ENCODE assay signal across 8 mouse cellular contexts in the genomic region with DNA sequence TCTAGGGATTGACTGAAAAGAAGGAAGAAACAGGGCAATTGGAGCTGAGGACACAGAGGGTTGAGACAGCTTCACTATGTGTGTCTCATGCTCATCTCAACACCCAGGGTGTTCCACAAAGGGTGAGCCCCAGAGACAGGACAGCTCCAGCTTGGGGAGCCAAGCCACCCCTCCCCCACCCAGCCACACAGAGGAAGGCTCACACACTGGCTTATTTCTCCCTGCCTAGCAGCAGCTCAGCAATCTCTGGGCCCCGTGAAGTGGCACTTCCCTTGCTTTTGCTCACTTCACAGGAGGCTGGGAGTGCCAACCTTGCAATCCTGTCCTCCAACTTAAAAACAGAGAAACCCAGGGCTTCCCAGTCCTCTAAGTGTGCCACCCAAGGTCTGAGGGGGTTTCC. TPM values are rescaled to one million over a fixed set of nuclear protein-coding genes. Genes with fewer than 3 reads are reported as not detected.
DNase-seq lines count a peak whose midpoint lies in the region; ATAC-seq and TF ChIP-seq lines count a peak whose summit lies in the region.

No protein-coding gene starts in this region.

- H3K36me3 ChIP-seq in kidney, adult 2 months (ENCODE audit: control insufficient read depth, insufficient read depth, low read length), result no peaks in the 10 kb centered on the region
- H3K36me3 ChIP-seq in G1E (replicated peaks), result peaks cover 71% of the 10 kb centered on the region
- H3K36me3 ChIP-seq in embryonic facial prominence, embryonic 15.5 days, result peaks cover 16% of the 10 kb centered on the region; the same call in 1 of the 2 replicates

- no peaks in the 10 kb centered on the region for H3K27me3 ChIP-seq in kidney, adult 2 months (replicated peaks; ENCODE audit: control insufficient read depth, insufficient read depth, low read length)
- no peaks in the 10 kb centered on the region for H3K27me3 ChIP-seq in G1E (ENCODE audit: insufficient read depth, low read length)
- no peaks in the 10 kb centered on the region for H3K27me3 ChIP-seq in embryonic facial prominence, embryonic 15.5 days

- H3K4me1 ChIP-seq in kidney, adult 2 months (ENCODE audit: control insufficient read depth, insufficient read depth, low read length), result peaks cover 24% of the 10 kb centered on the region
- peaks cover 82% of the 10 kb centered on the region for H3K4me1 ChIP-seq in G1E (ENCODE audit: insufficient read depth, low read depth, low read length)
- H3K4me1 ChIP-seq in embryonic facial prominence, embryonic 15.5 days, result peaks cover 39% of the 10 kb centered on the region

- TF ChIP-seq POLR2A in kidney, adult 2 months (IDR thresholded peaks at IDR 0.05; ENCODE audit: low read depth, low read length), result no peak

- ATAC-seq in G1E (ENCODE audit: extremely low read depth, insufficient number of reproducible peaks, low FRiP score, poor library complexity, severe bottlenecking), result 0 out of 2 replicates have a peak, but pooled peaks have one; percentile 3
- ATAC-seq in embryonic facial prominence, embryonic 15.5 days (ENCODE audit: insufficient number of reproducible peaks, low FRiP score, low TSS enrichment, low read depth), result no peak

- DNase-seq in kidney, adult 2 months, result peak; percentile 14
- no peak for DNase-seq in kidney, adult 9 months
- no peak for DNase-seq in G1E (ENCODE audit: low spot score)
- peak; percentile 38 for DNase-seq in kidney, postnatal 14 days
- peak; percentile 75 for DNase-seq in lung, postnatal 36 days
- DNase-seq in urinary bladder, postnatal 4 days (ENCODE audit: low spot score in 2 of 2), result no peak
- DNase-seq in cerebellum, adult 9-10 months, result no peak

- H3K9me3 ChIP-seq in G1E (replicated peaks), result no peaks in the 10 kb centered on the region
- no peaks in the 10 kb centered on the region for H3K9me3 ChIP-seq in embryonic facial prominence, embryonic 15.5 days (replicated peaks)

- H3K4me3 ChIP-seq in kidney, adult 2 months (ENCODE audit: insufficient read depth, low read depth, low read length), result no peak overlapping the region
- H3K4me3 ChIP-seq in G1E (ENCODE audit: low read depth, low read length), result peak overlapping the region; percentile 65; the same call in 1 of the 2 replicates
- no peak overlapping the region for H3K4me3 ChIP-seq in embryonic facial prominence, embryonic 15.5 days (replicated peaks)

- H3K4me2 ChIP-seq in embryonic facial prominence, embryonic 15.5 days (replicated peaks), result no peak overlapping the region

- TF ChIP-seq CTCF in kidney, adult 2 months (conservative IDR thresholded peaks at IDR 0.05; ENCODE audit: insufficient read depth, insufficient read length, low read depth, low read length), result no peak
- TF ChIP-seq CTCF in G1E (IDR thresholded peaks at IDR 0.05; ENCODE audit: low read depth, low read length), result no peak

- H3K27ac ChIP-seq in kidney, adult 2 months (ENCODE audit: insufficient read depth, low read depth, low read length), result peak overlapping the region; percentile 32
- 0 out of 2 replicates have a peak overlapping the region, but pooled peaks have one; percentile 23 for H3K27ac ChIP-seq in embryonic facial prominence, embryonic 15.5 days (replicated peaks)

- no peak overlapping the region for H3K9ac ChIP-seq in embryonic facial prominence, embryonic 15.5 days

- 27% methylated on average over 1 of the region's 1 CpGs for WGBS in kidney, adult 2 months
- WGBS in embryonic facial prominence, embryonic 15.5 days, result 19% methylated on average over 1 of the region's 1 CpGs

RNA-seq across cellular contexts. Expression of a gene that starts 10.1 kb away (rescaled TPM):
- 39.2 and 52.3 TPM in 2 replicates for polyA plus RNA-seq in kidney, adult 2 months (2012; rRNA removed)
- total RNA-seq in G1E (2014; fragmentation: Nextera tagmentation) (240 and 241 TPM in 2 replicates), G1E (2017) (50.4 and 68.5 TPM in 2 replicates)
- polyA plus RNA-seq in G1E (2012), result 121 and 212 TPM in 2 replicates
- 69.9 and 70.3 TPM in 2 replicates for polyA plus RNA-seq in embryonic facial prominence, embryonic 15.5 days (2015; fragmentation: Nextera tagmentation; extraction: Ambion mirVana)

RNA-seq across cellular contexts. Expression of a gene that starts 21.8 kb away (rescaled TPM):
- 33.6 and 37.0 TPM in 2 replicates for polyA plus RNA-seq in kidney, adult 2 months (2012; rRNA removed)
- total RNA-seq in G1E (2014; fragmentation: Nextera tagmentation) (25.8 and 27.3 TPM in 2 replicates), G1E (2017) (24.2 and 25.1 TPM in 2 replicates)
- 20.2 and 35.8 TPM in 2 replicates for polyA plus RNA-seq in G1E (2012)
- polyA plus RNA-seq in embryonic facial prominence, embryonic 15.5 days (2015; fragmentation: Nextera tagmentation; extraction: Ambion mirVana), result 39.9 and 42.1 TPM in 2 replicates

RNA-seq across cellular contexts. Expression of a gene that starts 35.8 kb away (rescaled TPM):
- polyA plus RNA-seq in kidney, adult 2 months (2012; rRNA removed), result 50.8 and 65.9 TPM in 2 replicates
- total RNA-seq in G1E (2014; fragmentation: Nextera tagmentation) (60.1 and 61.9 TPM in 2 replicates), G1E (2017) (24.1 and 27.8 TPM in 2 replicates)
- 18.0 and 19.1 TPM in 2 replicates for polyA plus RNA-seq in G1E (2012)
- 94.2 and 94.5 TPM in 2 replicates for polyA plus RNA-seq in embryonic facial prominence, embryonic 15.5 days (2015; fragmentation: Nextera tagmentation; extraction: Ambion mirVana)

RNA-seq across cellular contexts. Expression of a gene that starts 35.8 kb away (rescaled TPM):
- polyA plus RNA-seq in kidney, adult 2 months (2012; rRNA removed), result 13.0 and 13.3 TPM in 2 replicates
- 172 and 179 TPM in 2 replicates for total RNA-seq in G1E (2014; fragmentation: Nextera tagmentation)
- 54.4 and 60.5 TPM in 2 replicates for total RNA-seq in G1E (2017)
- 8.4 and 11.3 TPM in 2 replicates for polyA plus RNA-seq in G1E (2012)
- polyA plus RNA-seq in embryonic facial prominence, embryonic 15.5 days (2015; fragmentation: Nextera tagmentation; extraction: Ambion mirVana), result 29.4 and 31.8 TPM in 2 replicates

Comparison
In these comparisons a context has a peak if more than half of its experiments do, and no peak if none do; other contexts are left out.
1. DNase-seq: peak in kidney, adult 2 months (single experiment), kidney, postnatal 14 days (single experiment) and lung, postnatal 36 days (single experiment); none in kidney, adult 9 months (single experiment), G1E (single experiment), urinary bladder, postnatal 4 days (0 of 2) and cerebellum, adult 9-10 months (single experiment).